Mouse (Mus musculus) liver, embryonic 14.5 days (tissue): ENCODE measurements around the gene Hey2. TPM values are rescaled to one million over a fixed set of nuclear protein-coding genes. Genes with fewer than 3 reads are reported as not detected.

ENCODE experiments used
- ATAC-seq: fragments of 200-750 bp; cut with Nextera tagmentation; 2 replicates; pipeline ENCODE4 v1.8.0; 2017; ENCODE audit warnings: moderate number of reproducible peaks, mild to moderate bottlenecking, moderate library complexity; ENCODE audit not compliant: insufficient read depth
- DNase-seq, 3 experiments: peaks; one replicate each; pipeline ENCODE4 v3.0.0-alpha.2; 2012 to 2013; ENCODE audit warnings: low read depth in 3 of 3, low spot score in 3 of 3
- H3K27ac ChIP-seq: fragments of 300-500 bp; sonication (generic); 2 replicates; pipeline ENCODE4 v1.5.1; 2014; ENCODE audit warnings: moderate library complexity, mild to moderate bottlenecking, control low read depth, inconsistent platforms
- H3K27me3 ChIP-seq: fragments of 300-500 bp; sonication (generic); 2 replicates; pipeline ENCODE4 v1.6.1; 2014; ENCODE audit warnings: mild to moderate bottlenecking, low read length, moderate library complexity; ENCODE audit not compliant: control insufficient read depth, insufficient read depth
- H3K36me3 ChIP-seq: fragments of 300-500 bp; sonication (generic); replicated peaks from 2 replicates; pipeline ENCODE4 v1.6.1; 2014; ENCODE audit warnings: low read depth; ENCODE audit not compliant: control insufficient read depth, insufficient read depth
- H3K4me1 ChIP-seq, 2 experiments: fragments of 200-500 bp in 1 of 2; fragments of 300-500 bp in 1 of 2; sonication (generic) in 1 of 2; replicated peaks; 2 replicates each; pipeline ENCODE4 v1.6.1; 2012 to 2014; ENCODE audit warnings: antibody characterized with exemption in 1 of 2, inconsistent platforms in 1 of 2, low read length in 1 of 2; ENCODE audit not compliant: control insufficient read depth in 2 of 2, insufficient read depth in 2 of 2
- H3K4me2 ChIP-seq: fragments of 300-500 bp; sonication (generic); 2 replicates; pipeline ENCODE4 v1.6.1; 2014; ENCODE audit warnings: low read depth, mild to moderate bottlenecking, control low read depth, moderate library complexity
- H3K4me3 ChIP-seq, 2 experiments: fragments of 200-500 bp in 1 of 2; fragments of 300-500 bp in 1 of 2; sonication (generic) in 1 of 2; 2 replicates each; pipeline ENCODE4 v1.5.1; 2012 to 2014; ENCODE audit warnings: low read depth in 2 of 2, low read length in 2 of 2, mild to moderate bottlenecking in 2 of 2, control low read depth in 1 of 2, inconsistent platforms in 1 of 2, moderate library complexity in 1 of 2; ENCODE audit not compliant: insufficient read depth in 1 of 2
- H3K9ac ChIP-seq: fragments of 300-500 bp; sonication (generic); replicated peaks from 2 replicates; pipeline ENCODE4 v1.6.1; 2014; ENCODE audit warnings: mild to moderate bottlenecking, control low read depth, moderate library complexity
- H3K9me3 ChIP-seq: fragments of 300-500 bp; sonication (generic); 2 replicates; pipeline ENCODE4 v1.6.1; 2016; ENCODE audit warnings: low read length, mixed read lengths; ENCODE audit not compliant: control insufficient read depth
- CTCF ChIP-seq: IDR thresholded peaks from 2 replicates; pipeline ENCODE4 v1.5.1; 2016; ENCODE audit warnings: antibody characterized with exemption, low read depth, control low read depth
- EP300 ChIP-seq: IDR thresholded peaks from 2 replicates; pipeline ENCODE4 v1.6.1; 2016; ENCODE audit warnings: antibody characterized with exemption, low read depth
- WGBS: fragments of 180-500 bp; shearing (Covaris S2); extraction: QIAGEN DNeasy Blood & Tissue Kit; methylation state at CpG from one replicate; pipeline ENCODE4 v1.1.7; 2014; ENCODE audit not compliant: insufficient replicate concordance; 5-methylcytosine and 5-hydroxymethylcytosine counted together
- polyA plus RNA-seq, 2 experiments: library from polyadenylated mRNA; depleted of rRNA in 1 of 2; stranded (reverse) in 1 of 2; unstranded in 1 of 2; fragments of >200 nt; fragmentation: Nextera tagmentation in 1 of 2; extraction: Ambion mirVana in 1 of 2; gene quantifications; 2 replicates each; pipeline versions ENCODE4 v1.2.1 to v1.2.3; 2012 to 2014

Hey2 gene
- polyA plus RNA-seq, 2 experiments: 0.22 to 0.65 TPM

GRCm38 (mm10) chr10:30791016-30791415 lies 51.6 kb downstream of the Hey2 start:
- no peak overlapping the region for H3K4me2 ChIP-seq
- no peak for ATAC-seq
- no peaks in the 10 kb centered on the region for H3K9me3 ChIP-seq
- H3K27me3 ChIP-seq: no peaks in the 10 kb centered on the region
- no peak for TF ChIP-seq EP300
- no peak for TF ChIP-seq CTCF
- H3K4me3 ChIP-seq: no peak overlapping the region
- no peak overlapping the region for H3K9ac ChIP-seq
- H3K36me3 ChIP-seq: peaks cover 7% of the 10 kb centered on the region; the same call in 1 of the 2 replicates
- 79% methylated on average over 3 of the region's 3 CpGs for WGBS
- H3K27ac ChIP-seq: no peak overlapping the region
- H3K4me1 ChIP-seq: peaks cover 10 to 13% of the 10 kb centered on the region in 2 experiments
- DNase-seq: no peak

GRCm38 (mm10) chr10:30789521-30789920 lies 53.1 kb downstream of the Hey2 start:
- no peak overlapping the region for H3K9ac ChIP-seq
- no peak for DNase-seq
- no peak overlapping the region for H3K4me3 ChIP-seq
- no peak for ATAC-seq
- peaks cover 10 to 14% of the 10 kb centered on the region in 2 experiments for H3K4me1 ChIP-seq
- H3K27ac ChIP-seq: no peak overlapping the region
- H3K9me3 ChIP-seq: no peaks in the 10 kb centered on the region
- H3K27me3 ChIP-seq: no peaks in the 10 kb centered on the region
- WGBS: 90% methylated on average over 5 of the region's 5 CpGs
- no peak overlapping the region for H3K4me2 ChIP-seq
- TF ChIP-seq CTCF (no peak), EP300 (no peak)
- H3K36me3 ChIP-seq: peaks cover 5% of the 10 kb centered on the region; the same call in 1 of the 2 replicates

- TF ChIP-seq EP300: no peak
- TF ChIP-seq CTCF: no peak
- Histone ChIP-seq H3K9ac (no peak overlapping the region), H3K36me3 (no peaks in the 10 kb centered on the region), H3K4me3 (no peak overlapping the region), H3K4me1 (peaks cover 10 to 14% of the 10 kb centered on the region in 2 experiments), H3K9me3 (no peaks in the 10 kb centered on the region), H3K4me2 (no peak overlapping the region), H3K27me3 (no peaks in the 10 kb centered on the region), H3K27ac (peak overlapping the region; percentile 9; the same call in 1 of the 2 replicates)
- WGBS: 44% methylated on average over 1 of the region's 1 CpGs
- ATAC-seq: peak; percentile 51; the same call in 1 of the 2 replicates
- DNase-seq: no peak
Observed at GRCm38 (mm10) chr10:30788340-30788721, 54.3 kb downstream of the Hey2 start.

GRCm38 (mm10) chr10:30787684-30788339 lies 54.8 kb downstream of the Hey2 start:
- Histone ChIP-seq H3K27ac (peak overlapping the region; percentile 9; the same call in 1 of the 2 replicates), H3K9me3 (no peaks in the 10 kb centered on the region), H3K9ac (no peak overlapping the region), H3K27me3 (no peaks in the 10 kb centered on the region), H3K4me1 (peaks cover 10 to 14% of the 10 kb centered on the region in 2 experiments), H3K4me2 (no peak overlapping the region), H3K36me3 (no peaks in the 10 kb centered on the region), H3K4me3 (no peak overlapping the region)
- DNase-seq (no peak), ATAC-seq (peak; percentile 70)
- 47% methylated on average over 3 of the region's 3 CpGs for WGBS
- no peak for TF ChIP-seq EP300
- no peak for TF ChIP-seq CTCF

GRCm38 (mm10) chr10:30786103-30786754 lies 56.4 kb downstream of the Hey2 start:
- peaks cover 10 to 14% of the 10 kb centered on the region in 2 experiments for H3K4me1 ChIP-seq

More at GRCm38 (mm10) chr10:30786103-30786754, 56.4 kb downstream of the Hey2 start:
- no peak overlapping the region for H3K9ac ChIP-seq
- 84% methylated on average over 5 of the region's 5 CpGs for WGBS
- H3K4me2 ChIP-seq: no peak overlapping the region
- ATAC-seq: no peak
- H3K4me3 ChIP-seq: no peak overlapping the region
- TF ChIP-seq EP300 (no peak), CTCF (no peak)
- H3K27me3 ChIP-seq: no peaks in the 10 kb centered on the region
- no peaks in the 10 kb centered on the region for H3K9me3 ChIP-seq
- DNase-seq: no peak
- no peak overlapping the region for H3K27ac ChIP-seq
- H3K36me3 ChIP-seq: no peaks in the 10 kb centered on the region

Other genes with a start within 250 kb of the Hey2 start
- 3.0 and 4.7 TPM in 2 replicates for gene Trmt11, start 242.1 kb downstream of the Hey2 start, polyA plus RNA-seq (2012; rRNA removed)
- 17.9 and 20.0 TPM in 2 replicates for gene Trmt11, start 242.1 kb downstream of the Hey2 start, polyA plus RNA-seq (2014; fragmentation: Nextera tagmentation; extraction: Ambion mirVana)
- gene Hint3, start 213.2 kb downstream of the Hey2 start, polyA plus RNA-seq (2012; rRNA removed): 2.7 and 5.5 TPM in 2 replicates
- gene Hint3, start 213.2 kb downstream of the Hey2 start, polyA plus RNA-seq (2014; fragmentation: Nextera tagmentation; extraction: Ambion mirVana): 17.5 and 18.1 TPM in 2 replicates
- gene Ncoa7, start 39.5 kb downstream of the Hey2 start, polyA plus RNA-seq (2012; rRNA removed): 4.9 and 7.7 TPM in 2 replicates
- gene Ncoa7, start 39.5 kb downstream of the Hey2 start, polyA plus RNA-seq (2014; fragmentation: Nextera tagmentation; extraction: Ambion mirVana): 9.0 and 10.6 TPM in 2 replicates